Mouse (Mus musculus) C2C12 (cell line): Measurements from ENCODE around the gene Cdk7.

Source experiments
- CTCF ChIP-seq: IDR thresholded peaks from one replicate; pipeline ENCODE4 v1.5.1; 2011; ENCODE audit not compliant: control insufficient read depth, insufficient read depth, insufficient read length
- MAX ChIP-seq: IDR thresholded peaks from one replicate; pipeline ENCODE4 v1.6.1; 2011; ENCODE audit warnings: mild to moderate bottlenecking, control low read depth
- USF1 ChIP-seq: IDR thresholded peaks from one replicate; pipeline ENCODE4 v1.6.1; 2011; ENCODE audit warnings: low read depth, mild to moderate bottlenecking, control low read depth, moderate library complexity

DNA sequence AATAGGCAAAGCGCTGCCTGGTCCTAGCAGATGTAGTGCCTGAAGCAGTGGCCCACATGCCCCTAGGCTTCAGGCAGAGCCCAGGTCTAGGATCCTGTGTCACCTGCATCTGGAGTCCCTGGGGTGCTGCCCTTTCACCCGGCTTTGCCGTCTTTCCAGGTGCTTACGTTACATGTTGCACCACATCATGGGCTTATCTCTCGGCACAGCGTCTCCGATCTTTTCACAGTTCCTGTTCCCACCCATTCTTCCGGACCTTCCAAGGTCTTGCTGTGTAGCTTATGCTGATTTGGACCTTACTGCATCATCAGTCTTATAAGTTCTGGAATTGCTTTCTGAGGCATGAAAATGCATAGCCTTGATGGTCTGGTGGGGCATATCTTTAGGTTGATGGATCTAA is 21.8 kb upstream of the Cdk7 start:
- no peak for TF ChIP-seq MAX
- no peak for TF ChIP-seq USF1
- no peak for TF ChIP-seq CTCF
